ENCODE assay signal across 8 mouse cellular contexts in the genomic region with DNA sequence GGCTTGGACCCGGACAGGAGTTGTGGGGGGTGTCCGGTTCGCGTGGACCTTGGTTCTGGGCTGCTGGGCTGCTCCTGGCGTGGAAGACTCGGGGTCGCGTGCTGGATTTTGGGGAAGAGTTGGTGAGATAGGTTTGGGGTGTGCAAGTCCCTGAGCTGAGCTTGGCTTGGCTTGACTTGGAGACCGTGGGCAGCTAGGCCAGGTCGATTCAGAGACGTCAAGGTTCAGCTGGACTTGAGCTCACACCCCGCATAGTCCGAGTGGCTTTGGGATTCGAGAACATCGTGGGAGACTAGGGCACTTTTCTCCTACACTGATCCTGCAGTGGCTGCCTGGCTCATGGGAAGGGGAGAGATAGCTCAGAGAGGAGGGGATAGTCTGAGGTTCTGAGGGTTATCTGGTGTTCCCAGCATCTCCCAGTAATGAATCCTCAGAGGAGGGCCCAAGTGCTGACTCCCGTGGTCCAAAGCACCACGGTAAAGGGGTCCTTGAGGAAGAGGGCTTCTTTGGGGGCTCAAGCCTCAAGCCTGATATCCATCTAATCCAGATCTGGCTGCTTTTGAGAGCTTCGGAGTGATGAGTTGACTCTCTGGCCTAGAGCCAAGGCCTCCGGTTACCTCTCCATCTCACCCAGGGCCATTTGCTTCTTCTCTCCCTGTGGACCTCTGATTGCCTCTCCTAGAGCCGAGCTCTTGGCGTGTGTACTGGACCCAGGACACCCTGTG. TPM values are rescaled to one million over a fixed set of nuclear protein-coding genes. Genes with fewer than 3 reads are reported as not detected.
DNase-seq lines count a peak whose midpoint lies in the region; TF ChIP-seq lines count a peak whose summit lies in the region.

No protein-coding gene starts in this region.

- no peak for TF ChIP-seq CTCF in E14TG2a.4 (conservative IDR thresholded peaks at IDR 0.05; ENCODE audit: low read length)
- TF ChIP-seq CTCF in olfactory bulb, adult 2 months (IDR thresholded peaks at IDR 0.05; ENCODE audit: insufficient read depth, low read depth, low read length): no peak

- no peak for TF ChIP-seq POLR2A in olfactory bulb, adult 2 months (IDR thresholded peaks at IDR 0.05; ENCODE audit: insufficient read depth, low read depth, low read length)

- 0 out of 2 replicates have a peak, but pooled peaks cover 4% of the 10 kb centered on the region for H3K27me3 ChIP-seq in heart, embryonic 10.5 days (ENCODE audit: insufficient read depth, poor library complexity, severe bottlenecking)
- peaks cover 72% of the 10 kb centered on the region for H3K27me3 ChIP-seq in E14TG2a.4 (ENCODE audit: insufficient read depth, low read length)

- H3K4me1 ChIP-seq in heart, embryonic 10.5 days: peaks cover 62% of the 10 kb centered on the region
- peaks cover 57% of the 10 kb centered on the region for H3K4me1 ChIP-seq in E14TG2a.4 (replicated peaks; ENCODE audit: low read depth, low read length)
- peaks cover 49% of the 10 kb centered on the region for H3K4me1 ChIP-seq in olfactory bulb, adult 2 months (ENCODE audit: control insufficient read depth, insufficient read depth, low read length)

- H3K36me3 ChIP-seq in heart, embryonic 10.5 days: no peaks in the 10 kb centered on the region
- H3K36me3 ChIP-seq in E14TG2a.4 (ENCODE audit: insufficient read depth, low read length): no peaks in the 10 kb centered on the region

- DNase-seq in heart, embryonic 10.5 days (ENCODE audit: low spot score): no peak
- DNase-seq in heart, adult 8-10 months (ENCODE audit: low spot score): no peak
- peak; percentile 56 to 64 for DNase-seq in cerebellum, postnatal 36 days
- peak; percentile 30 for DNase-seq in kidney, postnatal 14 days
- no peak for DNase-seq in left cerebral cortex, adult 9 months (ENCODE audit: low spot score in 2 of 2)
- DNase-seq in thymus, postnatal 0 days (ENCODE audit: low spot score): no peak

- H3K4me3 ChIP-seq in heart, embryonic 10.5 days: peak overlapping the region; percentile 71
- peak overlapping the region; percentile 86 for H3K4me3 ChIP-seq in E14TG2a.4 (replicated peaks; ENCODE audit: low read length)
- peak overlapping the region; percentile 95 for H3K4me3 ChIP-seq in olfactory bulb, adult 2 months (ENCODE audit: insufficient read depth, low read depth, low read length)

- WGBS in heart, embryonic 10.5 days: 14% methylated on average over 21 of the region's 21 CpGs
- WGBS in olfactory bulb, adult 2 months: 12% methylated on average over 21 of the region's 21 CpGs

- no peaks in the 10 kb centered on the region for H3K9me3 ChIP-seq in heart, embryonic 10.5 days
- no peaks in the 10 kb centered on the region for H3K9me3 ChIP-seq in E14TG2a.4 (ENCODE audit: low read length)

- H3K27ac ChIP-seq in heart, embryonic 10.5 days: peak overlapping the region; percentile 86
- H3K27ac ChIP-seq in olfactory bulb, adult 2 months (ENCODE audit: insufficient read depth, low read depth, low read length): peak overlapping the region; percentile 72

RNA-seq across cellular contexts. Expression of a gene that starts 0.6 kb away (rescaled TPM):
- polyA plus RNA-seq in heart, embryonic 10.5 days (2016; fragmentation: Nextera tagmentation; extraction: Ambion mirVana): 118 and 165 TPM in 2 replicates
- total RNA-seq in heart, adult 8-10 months (2022): 100 to 1,000 TPM; 101 to 124 (median 116) TPM
- not detected in 2 replicates for polyA plus RNA-seq in olfactory bulb, adult 2 months (2012; ENCODE audit: insufficient read depth, insufficient read length, low replicate concordance, missing spikeins)
- polyA plus RNA-seq in thymus, postnatal 0 days (2015; fragmentation: Nextera tagmentation; extraction: Ambion mirVana): 14.6 and 18.3 TPM in 2 replicates

Comparison
In these comparisons a context has a peak if more than half of its experiments do, and no peak if none do; other contexts are left out.
1. DNase-seq: peak in cerebellum, postnatal 36 days (2 of 2) and kidney, postnatal 14 days (single experiment); none in heart, embryonic 10.5 days (single experiment), heart, adult 8-10 months (single experiment), left cerebral cortex, adult 9 months (0 of 2) and thymus, postnatal 0 days (single experiment).
2. Peak in every context shown above with its lines, with median percentiles within 50 percentile points of each other: H3K4me3 ChIP-seq.